Mouse (Mus musculus): ENCODE measurements around the gene Lrp8. TPM values are rescaled to one million over a fixed set of nuclear protein-coding genes. Genes with fewer than 3 reads are reported as not detected.

The Lrp8 gene
- polyA plus RNA-seq, 1 experiment from 2014 or later = 71.4 TPM

Other genes starting within 250 kb of the Lrp8 start
- 4.5 and 8.1 TPM in 2 replicates for gene Dmrtb1, start 118.0 kb upstream of the Lrp8 start, polyA plus RNA-seq (2014; fragmentation: Nextera tagmentation; extraction: Ambion mirVana)
- gene Magoh, start 77.5 kb downstream of the Lrp8 start, polyA plus RNA-seq (2014; fragmentation: Nextera tagmentation; extraction: Ambion mirVana) = 104 and 120 TPM in 2 replicates
- gene 0610037L13Rik, start 87.6 kb downstream of the Lrp8 start, polyA plus RNA-seq (2014; fragmentation: Nextera tagmentation; extraction: Ambion mirVana) = 82.6 and 91.7 TPM in 2 replicates
- 14.0 and 19.3 TPM in 2 replicates for gene Cpt2, start 121.3 kb downstream of the Lrp8 start, polyA plus RNA-seq (2014; fragmentation: Nextera tagmentation; extraction: Ambion mirVana)
- gene Slc1a7, start 166.1 kb downstream of the Lrp8 start, polyA plus RNA-seq (2014; fragmentation: Nextera tagmentation; extraction: Ambion mirVana) = not detected in 2 replicates